Mouse (Mus musculus): Measurements from ENCODE around the gene Hist1h4k.
"Not testable (repeated sequence)": the region's sequence is repeated elsewhere in the genome, so short reads cannot be mapped to it uniquely, and the experiment has no call there.

Hist1h4k gene

DNA sequence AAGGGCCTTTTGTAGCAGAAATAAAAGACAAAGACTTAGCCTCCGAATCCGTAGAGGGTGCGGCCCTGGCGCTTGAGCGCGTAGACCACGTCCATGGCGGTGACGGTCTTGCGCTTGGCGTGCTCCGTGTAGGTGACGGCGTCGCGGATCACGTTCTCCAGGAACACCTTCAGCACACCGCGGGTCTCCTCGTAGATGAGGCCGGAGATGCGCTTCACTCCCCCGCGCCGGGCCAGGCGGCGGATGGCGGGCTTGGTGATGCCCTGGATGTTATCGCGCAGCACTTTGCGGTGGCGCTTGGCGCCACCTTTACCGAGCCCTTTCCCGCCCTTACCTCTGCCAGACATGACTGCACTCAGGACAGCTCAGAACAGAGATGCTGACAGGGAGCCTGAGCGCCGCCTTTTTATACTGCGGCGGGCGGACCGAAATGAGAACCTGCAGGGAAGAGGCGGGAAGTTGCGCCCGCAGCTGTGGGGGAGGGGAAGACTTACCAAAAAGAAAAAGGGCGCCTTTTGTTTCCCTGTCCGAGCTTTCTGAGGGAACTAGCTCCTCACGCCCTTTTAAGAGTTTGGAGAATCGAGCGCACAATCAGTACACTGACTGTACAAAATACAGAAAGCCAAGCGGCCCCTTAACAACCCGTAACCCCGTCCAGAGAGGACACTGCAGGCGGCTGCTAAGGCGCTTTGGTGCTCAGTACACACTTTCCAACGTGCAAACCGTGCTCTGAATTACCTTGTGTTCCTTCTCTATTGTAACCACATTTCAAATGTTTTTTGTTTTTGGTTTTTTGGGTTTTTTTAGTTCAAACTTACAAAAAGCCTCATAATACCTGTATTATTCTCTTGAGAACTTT is at the start of gene Hist1h4k:
Gene Hist1h4k (minus strand): TSS at position 347 of the 859 bp plus-strand sequence.
- peak; percentile 95 for DNase-seq

DNA sequence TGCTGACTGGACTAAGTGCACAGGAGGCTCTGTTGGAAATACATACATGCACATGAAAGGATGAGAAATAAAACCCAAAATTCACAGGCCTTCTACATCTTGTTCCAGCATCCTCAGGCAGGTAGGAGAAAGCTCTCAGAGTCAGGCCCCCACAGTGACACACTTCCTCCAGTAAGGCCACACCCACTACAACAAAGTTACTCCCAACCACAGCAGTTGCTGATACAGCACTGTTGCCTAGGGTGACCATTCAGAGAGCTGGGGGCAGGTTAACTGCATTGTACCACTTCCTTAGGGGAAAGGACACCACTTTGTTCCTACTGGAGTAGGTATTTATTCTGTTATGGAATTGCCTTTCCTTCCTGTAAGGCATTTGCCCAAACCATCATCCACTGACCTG is 46.9 kb upstream of the Hist1h4k start:
- DNase-seq, result not testable (repeated sequence)

DNA sequence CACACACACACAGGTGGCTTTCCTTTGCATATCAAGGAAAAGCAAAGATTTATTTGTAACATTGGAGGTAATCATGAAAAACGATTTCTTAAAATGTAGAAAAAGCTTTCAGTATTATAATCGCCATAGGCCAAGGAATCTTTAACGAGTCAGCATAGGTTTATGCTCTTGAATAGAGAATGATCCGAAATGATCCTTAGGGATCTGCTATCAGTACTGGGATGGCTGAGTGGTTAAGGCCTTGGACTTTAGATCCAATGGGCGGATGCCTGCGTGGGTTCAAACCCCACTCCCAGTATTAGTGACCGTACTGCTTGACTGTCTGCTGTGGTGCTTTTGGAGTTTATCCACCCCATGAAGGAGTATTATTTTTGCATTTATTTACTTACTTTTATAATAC is 45.3 kb upstream of the Hist1h4k start:
- no peak for DNase-seq

DNA sequence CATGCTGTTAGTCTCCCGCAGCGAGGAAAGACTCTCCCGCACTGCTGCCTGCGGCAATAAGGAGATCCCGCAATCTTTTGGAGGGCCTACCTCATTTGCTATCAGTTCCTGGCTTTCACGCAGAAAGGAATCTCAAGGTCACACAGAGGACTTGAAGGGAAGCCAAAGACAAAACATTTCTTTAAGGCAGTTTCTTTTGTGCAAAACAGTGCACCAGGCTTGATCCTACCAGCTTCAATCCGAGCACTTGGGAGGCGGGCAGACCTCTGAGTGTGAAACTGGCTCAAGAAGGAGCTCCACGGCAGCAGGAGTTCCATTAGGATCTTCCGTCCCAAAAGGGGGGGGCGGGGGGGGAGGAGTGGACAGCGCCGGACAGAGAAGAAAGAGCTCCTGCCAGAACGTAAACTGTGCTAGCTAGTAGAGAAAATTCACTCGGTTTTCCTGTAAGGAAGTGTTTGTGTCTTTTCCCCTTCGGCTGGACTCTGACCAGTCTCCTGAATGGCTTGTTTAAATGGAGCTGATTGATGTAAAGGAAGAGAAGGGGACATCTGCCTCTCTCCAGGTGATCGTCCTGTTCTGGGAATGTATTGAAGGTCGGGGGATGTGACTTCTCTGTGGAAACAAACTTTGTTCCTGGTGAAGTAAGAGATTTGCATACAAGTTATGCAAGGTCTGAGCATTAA is 40.4 kb upstream of the Hist1h4k start:
- no peak for DNase-seq

DNA sequence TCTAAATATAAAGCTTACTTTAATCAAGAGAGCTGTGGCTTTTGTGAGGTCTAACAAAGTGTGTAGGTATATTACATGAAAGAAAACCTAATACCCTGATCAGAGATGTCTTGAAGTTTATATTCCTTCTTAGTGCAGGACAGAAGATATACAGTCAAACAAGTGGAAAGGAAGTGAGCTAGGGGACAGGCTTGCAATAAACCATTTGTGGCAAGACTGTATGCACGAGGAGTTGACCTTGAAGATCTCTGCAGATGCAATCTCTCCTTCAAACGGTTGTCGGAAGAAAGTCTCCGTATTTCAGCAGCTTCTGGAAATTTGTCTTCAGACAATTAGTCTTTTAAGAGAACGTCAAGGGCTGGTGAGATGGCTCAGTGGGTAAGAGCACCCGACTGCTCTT is 39.6 kb upstream of the Hist1h4k start:
- no peak for DNase-seq

DNA sequence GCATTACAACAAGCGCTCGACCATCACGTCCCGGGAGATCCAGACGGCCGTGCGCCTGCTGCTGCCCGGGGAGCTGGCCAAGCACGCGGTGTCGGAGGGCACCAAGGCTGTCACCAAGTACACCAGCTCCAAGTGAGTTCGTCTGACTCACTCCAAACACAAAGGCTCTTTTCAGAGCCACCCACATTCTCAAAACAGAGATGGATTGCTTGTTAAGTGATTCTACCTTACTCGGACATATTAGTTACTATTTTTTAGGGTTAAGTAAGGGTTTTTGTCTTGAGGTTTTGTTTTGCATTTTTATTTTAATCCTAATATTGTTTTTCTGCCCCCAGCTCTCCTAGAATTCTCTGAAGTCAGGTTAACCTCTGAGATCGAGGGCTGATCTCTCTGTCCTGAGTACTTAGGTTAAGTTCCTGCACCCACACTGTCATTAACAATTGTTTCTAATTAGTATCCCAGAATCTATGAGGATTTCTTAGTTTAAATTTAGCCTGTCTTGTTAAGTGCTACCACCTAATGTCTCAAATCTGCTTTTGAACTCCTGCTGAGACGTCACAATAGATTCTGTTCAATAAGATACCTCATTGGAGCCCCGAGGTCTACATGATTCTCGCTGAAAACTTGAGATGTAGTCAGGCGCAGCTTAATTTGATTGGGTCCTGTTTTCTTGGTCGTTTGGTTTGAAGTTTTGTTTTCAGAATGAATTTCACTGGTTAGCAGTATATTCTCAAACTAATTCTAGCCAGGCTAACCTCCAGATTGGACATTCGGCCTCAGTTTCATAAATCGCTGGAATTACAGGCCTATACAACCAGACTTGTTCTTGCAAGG is 37.7 kb upstream of the Hist1h4k start:
- peak; percentile 30 for DNase-seq

DNA sequence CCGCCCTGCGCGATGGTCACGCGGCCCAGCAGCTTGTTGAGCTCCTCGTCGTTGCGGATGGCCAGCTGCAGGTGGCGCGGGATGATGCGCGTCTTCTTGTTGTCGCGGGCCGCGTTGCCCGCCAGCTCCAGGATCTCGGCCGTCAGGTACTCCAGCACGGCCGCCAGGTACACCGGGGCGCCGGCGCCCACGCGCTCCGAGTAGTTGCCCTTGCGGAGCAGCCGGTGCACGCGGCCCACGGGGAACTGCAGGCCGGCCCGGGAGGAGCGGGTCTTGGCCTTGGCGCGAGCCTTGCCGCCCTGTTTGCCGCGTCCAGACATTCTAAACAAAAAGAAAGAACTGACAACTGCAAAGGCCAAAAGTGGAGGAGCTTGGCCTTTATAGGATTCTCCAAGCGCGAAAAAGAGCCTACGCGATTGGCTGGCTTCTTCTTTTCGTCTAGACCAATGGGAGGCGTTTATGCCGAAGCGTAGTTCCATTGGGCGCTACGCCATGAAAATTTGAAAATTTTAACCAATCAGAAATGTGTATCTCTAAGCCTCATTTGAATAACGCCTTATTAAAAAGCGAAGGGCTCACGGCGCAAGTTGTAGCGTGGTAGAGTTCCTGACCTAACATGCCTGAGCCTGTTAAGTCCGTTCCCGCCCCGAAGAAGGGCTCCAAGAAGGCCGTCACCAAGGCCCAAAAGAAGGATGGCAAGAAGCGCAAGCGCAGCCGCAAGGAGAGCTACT is 36.8 kb upstream of the Hist1h4k start, which contains the start of the genes Hist1h2an and Hist1h2bp:
Gene Hist1h2an (minus strand): TSS at position 320 of the 731 bp plus-strand sequence.
Gene Hist1h2bp (plus strand): TSS at position 563 of the 731 bp plus-strand sequence.
- DNase-seq, result peak; percentile 99

DNA sequence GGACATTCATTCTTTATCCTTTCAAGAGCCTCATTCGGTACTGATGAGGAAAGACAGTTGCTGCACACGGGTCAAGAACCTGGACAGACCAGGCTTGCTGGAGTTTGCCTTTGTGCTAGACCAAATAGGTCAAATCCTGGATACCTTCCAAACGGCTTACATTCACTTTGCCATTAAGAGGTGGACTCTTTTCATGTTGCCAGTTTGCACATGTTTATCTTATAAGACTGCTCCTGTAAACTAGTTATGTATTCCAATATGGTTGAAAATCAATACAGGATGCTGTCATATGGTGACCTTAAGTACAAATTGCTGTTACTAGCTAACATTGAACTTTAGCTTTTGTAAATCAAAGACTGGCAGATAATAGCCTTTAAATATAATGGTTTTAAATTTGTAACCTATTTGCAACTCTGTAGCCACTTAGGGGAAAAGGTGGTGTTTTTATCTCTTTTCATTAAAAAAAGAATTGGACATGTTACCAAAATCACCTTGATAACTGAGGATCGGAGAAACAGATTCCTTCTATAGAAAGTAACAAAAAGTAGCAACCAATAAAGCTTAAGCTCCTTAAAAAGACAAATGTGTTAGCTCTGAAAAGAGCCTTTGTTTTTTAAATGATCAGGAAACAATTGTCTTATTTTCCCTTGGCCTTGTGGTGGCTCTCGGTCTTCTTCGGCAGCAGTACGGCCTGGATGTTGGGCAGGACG is 36.0 kb upstream of the Hist1h4k start:
- DNase-seq, result peak; percentile 53

DNA sequence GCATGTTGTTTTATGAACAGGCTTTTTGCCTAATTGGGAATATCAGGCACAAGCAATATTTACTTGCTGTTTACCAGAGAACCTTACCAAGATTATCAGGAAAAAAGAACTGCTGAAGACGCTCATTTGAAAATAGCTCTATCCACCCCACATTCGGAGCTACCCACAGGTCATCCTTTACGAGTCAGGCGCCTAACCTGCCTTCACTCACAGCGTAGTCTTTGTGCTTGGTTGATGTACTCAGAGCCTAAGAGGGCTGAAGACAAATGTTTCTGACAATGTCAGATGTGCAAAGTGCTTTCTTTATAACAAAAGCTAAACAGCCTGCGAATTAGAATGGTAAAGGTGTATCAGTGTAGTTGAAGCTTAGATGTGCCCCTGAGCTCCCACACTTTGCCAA is 34.0 kb upstream of the Hist1h4k start:
- no peak for DNase-seq

DNA sequence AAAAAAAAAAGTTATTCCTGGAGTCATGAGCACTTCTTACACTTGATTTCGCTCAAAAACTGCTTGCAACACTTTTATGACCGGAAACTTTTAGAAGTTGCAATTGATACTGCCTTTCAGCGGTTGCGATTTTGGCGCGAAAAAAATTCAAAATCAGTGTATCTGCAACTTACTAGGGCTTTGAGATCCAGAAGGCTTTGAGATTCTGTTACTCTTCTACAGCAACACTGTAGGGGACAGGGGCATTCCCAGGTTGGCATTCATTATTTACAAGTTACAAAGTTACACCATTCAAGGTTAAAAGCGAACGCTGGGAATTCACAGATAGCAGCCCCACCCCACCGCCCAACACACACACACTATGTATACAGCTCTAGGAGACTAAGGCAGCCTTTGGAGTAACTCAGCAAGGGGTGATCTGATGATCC is 33.4 kb upstream of the Hist1h4k start:
- DNase-seq, result peak; percentile 80

DNA sequence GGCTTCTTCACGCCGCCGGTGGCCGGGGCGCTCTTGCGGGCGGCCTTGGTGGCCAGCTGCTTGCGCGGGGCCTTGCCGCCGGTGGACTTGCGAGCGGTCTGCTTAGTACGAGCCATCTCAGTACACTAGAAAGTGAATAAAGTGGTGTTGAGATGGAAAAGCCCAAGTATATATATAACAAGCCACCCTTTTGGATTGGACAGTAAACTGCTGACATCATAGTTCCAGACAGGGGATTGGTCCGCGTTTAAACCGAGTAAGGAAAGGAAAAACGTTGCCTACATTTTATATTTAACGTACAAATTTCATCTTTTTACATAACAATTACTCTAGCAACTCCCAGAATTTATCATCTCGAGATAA is 32.9 kb upstream of the Hist1h4k start, which contains the start of gene Hist1h3i:
Gene Hist1h3i (minus strand): TSS at position 116 of the 363 bp plus-strand sequence.
- DNase-seq, result peak; percentile 95

DNA sequence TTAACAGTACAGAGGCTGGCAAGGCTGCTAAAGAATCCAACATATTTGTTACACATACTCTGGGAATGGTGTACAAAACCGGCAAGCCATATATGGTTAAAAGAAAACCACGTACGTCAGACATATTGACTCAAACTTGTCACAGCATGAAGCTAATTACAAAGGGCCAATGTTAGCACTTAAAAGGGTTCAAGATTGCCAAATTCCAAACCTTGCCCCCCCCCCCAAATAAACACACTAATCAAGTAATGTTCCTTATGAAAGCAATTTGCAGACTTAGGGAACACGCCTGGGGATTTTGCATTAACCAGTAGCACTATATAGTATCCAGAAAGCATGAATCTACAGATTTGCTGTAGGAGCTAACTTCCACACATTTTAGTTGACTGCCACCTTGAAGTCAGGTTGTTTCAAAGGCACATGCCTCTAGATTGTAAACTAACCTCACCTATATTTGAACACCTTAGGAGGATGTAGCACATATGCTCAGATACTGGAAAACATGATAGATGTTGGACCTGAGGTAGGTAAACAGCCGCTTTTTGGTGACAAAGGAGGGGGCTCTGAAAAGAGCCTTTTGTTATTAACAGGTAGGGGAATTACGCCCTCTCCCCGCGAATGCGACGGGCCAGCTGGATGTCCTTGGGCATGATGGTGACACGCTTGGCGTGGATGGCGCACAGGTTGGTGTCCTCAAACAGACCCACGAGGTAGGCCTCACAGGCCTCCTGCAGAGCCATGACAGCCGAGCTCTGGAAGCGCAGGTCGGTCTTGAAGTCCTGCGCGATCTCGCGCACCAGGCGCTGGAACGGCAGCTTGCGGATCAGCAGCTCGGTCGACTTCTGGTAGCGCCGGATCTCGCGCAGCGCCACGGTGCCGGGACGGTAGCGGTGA is 32.3 kb upstream of the Hist1h4k start:
- DNase-seq, result peak; percentile 65

DNA sequence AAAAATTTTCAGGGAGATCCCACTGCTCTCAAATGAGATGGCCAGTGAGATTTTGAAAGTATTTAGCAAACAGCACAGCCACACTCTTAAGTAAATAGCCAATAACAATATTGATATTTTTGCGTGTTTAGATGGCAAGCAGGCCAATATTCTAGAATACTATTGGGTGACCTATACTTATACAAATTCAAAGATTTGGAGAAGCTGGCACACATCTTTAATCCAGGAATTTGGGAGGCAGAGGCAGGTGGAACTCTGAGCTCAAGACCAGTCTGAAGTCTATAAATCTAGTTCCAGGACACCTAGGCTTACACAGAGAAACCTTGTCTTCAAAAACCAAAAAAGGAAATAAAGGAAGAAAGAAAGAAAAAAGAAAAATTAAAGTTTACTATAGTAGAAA is 31.3 kb upstream of the Hist1h4k start:
- DNase-seq, result no peak

DNA sequence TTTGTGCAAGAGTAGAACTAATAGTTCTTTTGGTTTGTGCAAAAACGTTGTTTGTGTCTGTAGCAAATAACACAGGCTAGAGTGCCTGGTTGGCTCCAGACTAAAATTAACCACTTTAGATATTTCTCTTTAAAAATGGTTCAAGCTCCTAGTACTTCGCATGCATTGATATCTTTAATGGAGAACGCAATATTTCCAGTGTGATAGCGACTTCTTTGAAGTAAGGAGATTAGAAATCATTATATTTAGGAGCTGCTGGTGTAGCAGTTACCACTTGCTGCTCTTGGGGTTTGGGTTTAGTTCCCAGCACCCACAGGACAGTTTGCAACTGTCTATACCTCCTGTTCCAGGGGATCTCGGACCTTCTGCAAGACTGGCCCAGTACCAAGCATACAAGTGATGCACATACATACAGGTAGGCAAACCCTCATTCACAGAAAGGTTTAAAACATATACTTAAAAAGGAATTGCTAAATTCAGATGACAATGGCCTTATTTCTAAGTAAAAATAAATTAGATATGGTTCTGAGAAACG is 30.8 kb upstream of the Hist1h4k start:
- peak; percentile 11 for DNase-seq

DNA sequence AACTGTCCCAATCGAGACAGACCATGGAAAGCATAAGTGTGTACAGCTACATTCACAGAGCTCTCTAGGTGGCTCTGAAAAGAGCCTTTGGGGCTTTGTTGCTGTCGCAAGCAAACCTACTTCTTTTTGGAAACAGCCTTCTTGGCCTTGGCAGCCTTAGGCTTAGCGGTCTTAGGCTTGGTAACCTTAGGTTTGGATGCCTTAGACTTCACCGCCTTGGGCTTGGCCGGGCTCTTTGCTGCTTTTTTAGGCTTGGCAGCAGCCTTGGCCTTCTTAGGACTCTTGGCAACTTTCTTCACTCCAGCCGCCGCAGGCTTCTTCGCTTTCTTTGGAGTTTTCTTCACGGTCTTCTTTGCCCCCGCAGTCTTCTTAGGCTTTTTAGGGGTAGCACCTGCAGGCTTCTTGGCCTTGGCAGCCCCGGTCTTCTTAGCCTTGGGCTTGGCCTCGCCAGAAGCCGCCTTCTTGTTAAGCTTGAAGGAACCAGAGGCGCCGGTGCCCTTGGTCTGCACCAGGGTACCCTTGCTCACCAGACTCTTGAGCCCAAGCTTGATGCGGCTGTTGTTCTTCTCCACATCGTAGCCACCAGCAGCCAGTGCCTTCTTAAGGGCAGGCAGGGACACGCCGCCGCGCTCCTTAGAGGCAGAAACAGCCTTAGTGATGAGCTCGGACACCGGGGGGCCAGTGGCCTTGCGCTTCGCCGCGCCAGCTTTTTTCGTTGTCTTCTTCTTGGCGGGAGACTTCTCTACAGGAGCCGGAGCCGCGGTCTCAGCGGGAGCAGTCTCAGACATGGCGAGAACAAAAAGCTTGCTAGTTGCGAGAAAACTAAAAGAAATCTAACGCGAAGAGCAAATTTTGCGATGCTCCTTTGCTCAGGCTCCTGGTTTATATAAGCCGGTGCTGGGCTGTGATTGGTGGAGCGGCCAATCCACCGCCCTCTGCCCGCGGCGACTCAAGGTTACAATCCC is 29.7 kb upstream of the Hist1h4k start, which contains the start of gene Hist1h1b:
Gene Hist1h1b (minus strand): TSS at position 859 of the 965 bp plus-strand sequence.
- peak; percentile 88 for DNase-seq

DNA sequence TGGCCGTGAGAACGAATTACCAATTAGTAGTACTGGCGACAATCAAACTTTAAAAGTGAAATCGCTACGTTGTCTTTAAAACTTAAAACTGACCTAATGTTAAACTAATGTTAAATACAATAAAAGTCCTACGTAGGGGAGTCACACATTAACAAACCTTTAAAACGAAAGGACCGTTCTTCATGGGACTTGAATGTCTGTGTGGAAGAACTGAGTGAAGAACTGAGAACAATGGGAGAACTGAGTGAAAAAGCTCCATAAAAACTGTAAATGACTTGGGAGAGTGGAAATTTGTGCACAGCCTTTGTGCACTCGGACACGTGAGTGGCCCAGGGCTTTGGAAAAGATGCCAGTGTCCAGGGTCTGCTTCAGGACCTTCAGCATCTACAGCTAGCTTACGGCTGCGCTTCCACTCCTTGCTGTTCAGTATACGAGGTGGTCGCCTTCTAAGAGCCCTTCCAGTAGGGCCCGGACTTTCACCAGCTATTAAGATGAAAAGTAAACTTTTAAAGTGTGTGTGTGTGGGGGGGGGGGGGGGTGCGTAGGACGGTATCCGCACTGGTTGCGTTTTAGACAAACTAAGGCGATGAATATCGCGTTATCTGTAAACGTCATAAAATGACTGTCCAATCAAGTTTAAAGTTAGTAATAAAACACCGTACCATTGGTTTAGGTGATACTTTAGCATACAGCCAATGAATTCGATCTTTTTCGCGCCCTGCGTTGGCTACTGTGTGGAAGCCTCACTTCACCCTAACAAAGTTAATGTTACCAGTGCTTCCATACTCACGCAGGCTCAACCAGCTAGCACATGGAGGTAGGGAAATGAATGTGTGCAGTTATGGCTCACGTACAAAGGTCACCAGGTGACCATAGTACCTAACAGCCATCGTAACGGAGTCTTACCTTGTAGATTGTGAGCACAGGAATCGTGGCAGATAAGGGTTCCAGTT is 28.8 kb upstream of the Hist1h4k start:
- peak; percentile 92 for DNase-seq

DNA sequence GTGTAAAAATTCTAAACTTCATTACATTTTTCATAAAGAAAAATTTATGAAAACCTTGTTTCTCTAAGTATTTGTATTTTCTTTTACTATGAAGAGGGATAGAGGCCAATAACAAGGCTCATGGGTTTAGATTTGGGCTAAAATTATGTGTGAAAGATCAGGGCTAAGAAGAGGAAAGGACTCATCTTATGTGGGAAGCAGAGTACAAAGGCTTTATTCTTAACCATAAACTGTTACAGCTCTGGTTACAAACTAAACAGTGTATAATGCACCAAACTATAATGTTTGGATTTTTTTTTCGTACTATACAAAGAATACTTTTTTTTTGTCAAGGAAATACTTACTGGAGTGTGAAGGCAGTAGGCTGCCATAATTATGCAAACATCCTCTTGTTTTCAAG is 5.4 kb upstream of the Hist1h4k start:
- DNase-seq, result no peak

Data from retina, postnatal 1 day (tissue).